Mouse (Mus musculus): ENCODE data around the gene Ppfibp2.

The Ppfibp2 gene

DNA sequence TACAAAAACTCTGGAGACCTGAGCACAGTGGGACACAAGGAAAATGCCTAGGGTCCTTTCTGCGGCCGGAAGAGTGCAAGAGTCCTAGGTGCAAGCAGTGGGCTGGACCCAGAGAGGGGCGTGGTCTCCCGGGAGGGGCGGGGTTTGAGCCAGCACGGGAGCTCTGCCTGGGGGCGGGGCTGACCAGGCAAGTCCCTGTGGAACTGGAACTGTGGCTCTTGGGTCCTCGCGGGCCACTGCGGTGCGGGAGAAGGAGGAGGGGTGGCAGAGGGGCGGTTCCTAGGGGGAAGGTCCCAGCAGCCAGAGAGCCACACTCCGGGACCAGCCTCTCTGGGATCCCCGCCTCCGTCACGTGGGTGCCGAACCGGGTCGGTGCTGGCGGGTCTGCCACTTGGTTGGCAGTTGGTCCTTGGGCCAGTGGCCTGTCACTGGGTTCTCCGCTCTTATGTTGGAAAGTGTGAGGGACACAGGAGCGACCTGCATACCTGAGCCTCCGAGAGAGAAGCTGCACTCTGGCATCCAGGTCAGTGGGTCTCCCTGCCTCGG, at the start of gene Ppfibp2:
Gene Ppfibp2, plus strand, starts transcription at position 351 of the 546 bp plus-strand sequence.
- peak; percentile 93 to 95 for DNase-seq (ENCODE audit: low spot score in 2 of 2)

DNA sequence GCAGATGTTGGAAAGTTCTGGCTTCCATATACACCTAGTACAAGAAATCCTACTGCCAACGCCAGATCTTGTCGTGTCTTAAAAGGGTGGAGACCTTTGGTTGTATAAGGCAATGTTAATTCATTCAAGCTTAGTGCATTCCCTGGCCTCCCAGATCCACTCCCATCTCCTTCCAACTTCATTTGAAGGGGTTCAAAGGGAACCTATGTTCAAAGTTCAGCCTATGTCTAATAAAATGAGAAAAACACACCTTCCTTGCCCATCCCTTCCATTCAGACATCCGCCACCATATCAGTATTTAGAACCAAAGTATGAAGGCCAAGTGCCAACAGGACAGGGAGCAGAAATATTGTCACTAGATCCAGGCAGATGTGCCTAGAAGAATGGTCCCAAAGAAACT, 47.1 kb upstream of the Ppfibp2 start:
- no peak for DNase-seq (ENCODE audit: low spot score in 2 of 2)

DNA sequence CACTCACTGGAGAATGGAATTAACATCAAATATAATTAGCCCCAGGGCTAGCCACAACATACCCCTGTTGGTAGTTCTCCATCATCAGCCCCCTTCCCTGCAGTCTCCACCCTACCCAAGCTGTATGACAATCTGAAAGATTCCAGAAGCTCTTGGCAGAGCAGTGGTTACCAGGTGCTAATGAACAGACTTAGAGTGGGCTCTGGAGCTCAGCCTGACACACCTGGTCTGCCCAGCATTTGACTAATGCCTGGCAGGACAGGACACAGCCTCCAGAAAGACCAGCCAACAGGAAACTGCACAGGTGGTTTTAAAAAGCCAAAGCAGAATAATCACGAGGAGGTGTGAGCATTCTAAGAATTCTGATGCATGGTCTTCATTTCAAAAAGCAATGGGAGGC, 41.5 kb upstream of the Ppfibp2 start:
- DNase-seq (ENCODE audit: low spot score in 2 of 2): no peak

DNA sequence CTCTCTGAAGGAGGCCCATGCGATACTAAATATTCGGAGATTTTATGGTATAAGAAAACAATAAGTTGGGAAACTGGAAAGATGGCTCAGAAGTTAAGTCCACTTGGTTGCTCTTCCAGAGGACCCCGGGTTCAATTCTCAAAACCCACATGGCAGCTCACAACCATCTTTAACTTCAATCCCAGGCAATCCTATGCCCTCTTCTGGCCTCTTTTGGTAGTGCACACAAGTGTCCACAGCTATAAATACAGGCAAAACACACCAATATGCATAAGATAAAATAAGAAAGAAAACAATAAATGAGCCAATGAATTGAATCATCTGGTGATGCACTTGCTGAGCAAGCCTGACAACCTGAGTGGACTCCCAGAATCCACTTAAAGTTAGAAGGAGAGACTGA, 39.1 kb upstream of the Ppfibp2 start:
- no peak for DNase-seq (ENCODE audit: low spot score in 2 of 2)

DNA sequence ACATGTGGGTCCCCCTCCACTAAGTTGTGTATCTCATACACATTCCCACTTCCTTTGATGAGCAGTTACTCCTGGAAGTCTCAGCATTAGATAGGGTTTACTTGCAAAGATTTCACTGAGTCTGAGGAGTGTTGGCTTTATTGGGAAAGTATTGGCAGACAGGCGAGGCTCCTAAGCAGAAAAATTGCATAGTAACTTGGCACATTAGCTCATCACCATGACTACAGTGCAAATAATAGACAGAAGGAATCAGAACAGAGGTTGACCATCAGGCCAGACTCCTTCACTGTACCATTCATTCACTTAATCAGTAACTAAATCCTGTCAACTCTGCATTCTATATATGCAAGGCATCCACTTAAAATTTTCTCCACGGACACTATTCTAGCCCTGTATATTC, 34.3 kb upstream of the Ppfibp2 start:
- DNase-seq (ENCODE audit: low spot score in 2 of 2): no peak

DNA sequence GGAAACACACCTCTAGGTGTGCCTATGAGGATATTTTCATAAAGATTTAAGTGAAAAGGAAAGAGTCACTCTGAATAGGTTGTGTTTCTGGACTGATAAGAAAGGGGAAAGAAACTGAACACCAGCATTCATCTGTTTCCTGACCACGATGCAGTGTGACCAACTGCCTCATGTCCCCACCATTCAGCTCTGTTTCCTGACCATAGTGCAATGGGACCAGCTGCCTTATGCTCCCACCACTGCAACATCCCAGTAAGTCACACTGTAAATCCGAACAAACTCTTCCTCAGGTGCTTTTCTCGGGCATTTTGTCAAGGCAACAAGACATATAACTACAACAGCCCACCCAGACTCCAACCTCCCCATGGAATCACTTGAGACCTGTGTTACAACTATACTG, 33.4 kb upstream of the Ppfibp2 start:
- DNase-seq (ENCODE audit: low spot score in 2 of 2): no peak

DNA sequence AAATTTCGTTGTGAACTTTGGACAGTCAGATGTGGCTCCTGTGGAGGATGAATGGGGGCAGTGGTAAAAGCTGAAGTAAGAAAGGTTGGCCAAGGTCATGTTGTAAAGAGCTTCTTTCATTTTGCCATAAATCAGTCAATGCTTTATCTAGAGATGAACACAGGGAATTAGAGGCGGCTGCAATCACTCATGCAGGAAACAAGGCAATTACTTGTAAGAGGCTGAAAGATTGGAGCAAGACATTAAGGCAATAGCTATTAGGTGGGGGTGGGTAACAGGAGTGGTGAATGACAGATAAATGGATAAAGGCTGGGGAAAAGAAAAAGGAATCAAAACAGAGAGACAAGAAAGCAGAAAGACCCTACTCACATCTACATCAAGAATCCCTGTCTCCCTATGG, 31.3 kb upstream of the Ppfibp2 start:
- DNase-seq (ENCODE audit: low spot score in 2 of 2): no peak

DNA sequence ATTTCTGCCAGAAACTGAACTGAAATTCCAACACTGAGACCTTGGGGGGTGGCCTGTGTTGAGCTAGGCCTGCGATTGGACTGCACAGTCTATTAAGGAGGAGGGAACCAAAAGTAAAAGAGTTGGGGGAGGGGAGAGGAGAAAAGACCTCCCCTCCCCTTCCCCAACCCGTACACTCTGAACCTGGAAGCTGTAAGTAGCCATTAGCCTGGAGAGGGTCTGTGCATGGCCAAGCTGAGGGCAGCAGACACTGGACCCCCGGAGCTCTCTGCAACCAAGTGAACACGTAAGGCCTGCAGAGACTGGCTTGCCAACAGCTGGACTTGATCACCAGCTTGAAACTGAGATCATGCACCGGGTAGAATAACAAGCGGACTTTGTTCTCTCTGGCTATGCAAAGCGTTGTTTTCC, 27.7 kb upstream of the Ppfibp2 start, which contains the start of gene Olfml1:
Gene Olfml1, plus strand, starts transcription at position 186 of the 411 bp plus-strand sequence.
- peak in 1 of 2 experiments; percentile 28 for DNase-seq (ENCODE audit: low spot score in 2 of 2)

DNA sequence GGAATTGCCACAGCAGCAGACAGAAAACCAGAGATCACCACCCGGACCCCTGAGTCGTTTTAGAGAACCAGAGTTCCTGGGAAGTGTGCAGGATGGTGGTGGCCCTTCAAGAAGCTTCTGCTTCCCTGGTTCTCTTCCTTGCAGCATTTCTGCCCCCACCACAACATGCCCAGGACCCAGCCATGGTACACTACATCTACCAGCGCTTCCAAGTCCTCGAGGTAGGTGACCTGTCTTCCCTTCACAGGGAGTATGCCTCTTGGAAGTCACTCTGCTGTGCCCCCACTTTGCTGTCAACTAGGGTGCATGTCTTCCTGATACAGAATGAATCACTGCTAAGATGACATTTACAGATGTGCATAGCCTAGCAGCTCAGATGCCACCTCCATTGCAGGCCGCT, 27.3 kb upstream of the Ppfibp2 start:
- no peak for DNase-seq (ENCODE audit: low spot score in 2 of 2)

DNA sequence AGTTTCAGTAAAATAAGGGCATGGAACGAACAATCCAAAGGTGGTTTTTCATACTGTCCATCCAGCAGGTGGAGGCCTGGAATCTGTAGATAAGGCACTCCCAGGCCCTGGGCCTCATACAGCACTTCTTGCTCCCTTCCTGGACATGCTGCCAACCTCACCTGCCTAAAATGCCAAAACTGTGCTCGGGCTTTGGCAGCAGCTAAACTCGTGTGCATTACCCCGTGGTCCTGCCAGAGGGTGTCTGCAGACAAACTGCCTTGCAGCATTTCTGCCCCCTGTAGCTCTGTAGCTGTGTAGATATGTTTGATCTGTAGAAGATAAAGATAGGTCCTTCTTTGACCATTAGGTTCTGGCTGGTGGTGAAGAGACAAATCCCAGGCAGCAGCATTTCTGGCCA, 26.0 kb upstream of the Ppfibp2 start:
- peak in 1 of 2 experiments; percentile 50 for DNase-seq (ENCODE audit: low spot score in 2 of 2)

DNA sequence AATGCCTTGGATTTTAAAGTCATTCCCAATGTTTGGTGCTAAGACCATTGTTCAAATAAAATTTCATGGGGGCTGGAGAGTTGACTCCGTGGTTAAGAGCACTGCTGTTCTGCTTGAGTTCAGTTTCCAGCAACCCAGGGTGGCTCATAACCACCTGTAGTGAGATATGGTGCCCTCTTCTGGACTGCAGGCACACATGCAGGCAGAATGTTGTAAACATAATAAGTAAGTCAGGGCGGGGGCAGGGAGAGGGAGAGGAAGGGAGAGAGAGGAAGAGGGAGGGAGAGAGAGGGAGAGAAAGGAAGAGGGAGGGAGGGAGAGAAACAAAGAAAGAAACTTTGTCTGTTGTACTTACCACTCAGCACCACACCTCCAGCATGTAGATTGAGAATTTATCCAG, 21.2 kb upstream of the Ppfibp2 start:
- no peak for DNase-seq (ENCODE audit: low spot score in 2 of 2)

DNA sequence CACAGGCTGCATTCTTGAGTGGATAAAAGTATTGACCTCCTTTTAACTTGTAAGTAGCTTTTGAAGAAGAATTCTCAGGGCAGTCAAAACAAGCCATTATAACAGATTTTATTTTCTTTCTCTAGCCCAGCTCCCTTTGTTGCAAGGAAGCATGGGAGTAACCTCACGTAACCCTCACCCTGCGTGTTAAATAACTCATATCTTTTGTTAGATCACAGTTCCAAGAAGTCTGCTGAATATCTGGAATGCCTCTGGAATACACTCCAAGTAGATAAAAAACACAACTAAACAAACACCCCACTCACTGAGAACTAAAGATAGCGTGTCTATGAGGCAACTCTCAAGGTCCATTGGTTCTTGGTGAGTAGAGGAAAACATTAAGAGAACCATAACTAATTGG, 20.7 kb upstream of the Ppfibp2 start:
- DNase-seq (ENCODE audit: low spot score in 2 of 2): no peak

DNA sequence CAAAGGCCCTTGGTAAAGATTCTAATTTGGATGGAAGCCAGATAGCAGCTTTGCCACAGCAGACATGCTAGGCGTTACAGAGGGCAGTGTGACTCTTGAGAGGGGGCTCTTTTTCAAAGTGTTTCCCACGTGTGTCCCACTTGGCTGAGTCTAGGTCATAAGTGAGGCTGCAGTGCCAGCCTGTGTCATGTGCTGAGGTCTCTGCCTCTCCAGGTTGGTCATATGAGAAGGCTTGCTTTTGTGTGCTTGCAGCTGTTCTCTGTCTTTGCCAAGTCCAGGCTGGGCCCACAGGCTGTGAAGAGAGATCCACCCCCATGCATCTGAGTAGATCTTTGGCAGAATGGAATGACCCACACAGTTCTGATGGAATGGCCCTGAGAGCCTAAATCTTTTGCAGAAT, 2.4 kb upstream of the Ppfibp2 start:
- no peak for DNase-seq (ENCODE audit: low spot score in 2 of 2)

DNA sequence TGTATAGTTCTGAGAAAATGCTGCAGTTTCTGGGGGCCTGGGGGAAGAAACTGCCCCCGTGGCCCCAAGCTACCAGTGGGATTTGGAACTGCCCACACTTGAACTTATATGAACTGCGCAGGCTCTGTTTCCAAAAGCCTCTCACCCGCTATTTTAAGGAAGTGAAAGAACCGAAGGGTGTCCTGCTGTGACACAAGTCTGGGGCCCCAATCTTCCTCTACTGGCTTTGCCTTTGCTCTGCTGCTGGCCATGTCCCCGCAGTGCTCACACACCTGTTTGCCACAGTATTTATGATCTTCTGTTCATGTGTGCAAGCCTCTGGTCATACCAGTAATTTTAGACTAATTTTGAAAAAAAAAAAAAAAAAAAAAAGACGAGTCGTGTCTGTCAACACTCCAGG, 1.1 kb upstream of the Ppfibp2 start:
- peak; percentile 46 to 68 for DNase-seq (ENCODE audit: low spot score in 2 of 2)

DNA sequence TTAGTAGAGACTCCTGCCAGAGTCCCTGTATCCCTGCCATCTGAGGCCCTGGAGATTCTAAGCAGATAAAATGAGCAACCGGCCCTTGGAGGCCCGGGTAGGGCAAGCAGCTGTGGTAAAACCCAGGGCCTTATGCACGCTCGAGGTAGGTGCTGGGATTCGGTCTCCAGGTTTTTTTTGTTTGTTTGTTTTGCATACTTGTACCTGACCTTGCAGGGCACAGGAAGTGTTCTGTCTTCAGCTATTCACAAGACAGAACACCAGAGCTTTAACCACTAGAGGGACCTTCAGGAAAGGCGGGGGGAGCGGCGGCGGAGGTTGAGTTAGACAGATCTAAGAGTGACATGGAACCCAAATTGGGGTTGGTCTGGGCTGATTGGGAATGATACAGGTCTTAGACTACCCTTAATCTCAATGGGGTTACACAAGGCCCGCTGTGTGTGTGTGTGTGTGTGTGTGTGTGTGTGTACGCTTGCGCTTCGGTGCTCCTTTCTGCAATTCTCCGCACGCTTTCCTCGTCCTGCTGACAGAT, 616 bp upstream of the Ppfibp2 start:
- peak; percentile 51 to 78 for DNase-seq (ENCODE audit: low spot score in 2 of 2)

DNA sequence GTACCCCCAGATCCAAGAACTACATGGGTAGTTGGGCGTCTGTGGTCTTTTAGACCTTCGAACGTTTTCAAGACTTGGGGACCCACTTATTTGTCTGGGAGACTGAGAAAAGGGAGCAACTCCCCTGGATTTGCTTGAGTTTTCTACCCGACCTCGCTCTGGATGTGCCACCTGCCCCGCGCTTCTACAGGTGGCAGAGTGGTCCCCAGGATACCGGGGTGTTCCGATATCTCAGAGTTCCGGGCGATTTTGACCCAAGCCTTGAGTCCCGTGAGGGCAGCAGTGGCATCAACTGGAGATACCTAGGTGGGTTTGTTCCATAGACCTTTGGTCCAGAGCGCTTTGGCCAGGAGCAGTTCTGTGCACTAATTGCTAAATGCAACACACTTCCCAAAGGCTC, 419 bp downstream of the Ppfibp2 start:
- DNase-seq (ENCODE audit: low spot score in 2 of 2): no peak

DNA sequence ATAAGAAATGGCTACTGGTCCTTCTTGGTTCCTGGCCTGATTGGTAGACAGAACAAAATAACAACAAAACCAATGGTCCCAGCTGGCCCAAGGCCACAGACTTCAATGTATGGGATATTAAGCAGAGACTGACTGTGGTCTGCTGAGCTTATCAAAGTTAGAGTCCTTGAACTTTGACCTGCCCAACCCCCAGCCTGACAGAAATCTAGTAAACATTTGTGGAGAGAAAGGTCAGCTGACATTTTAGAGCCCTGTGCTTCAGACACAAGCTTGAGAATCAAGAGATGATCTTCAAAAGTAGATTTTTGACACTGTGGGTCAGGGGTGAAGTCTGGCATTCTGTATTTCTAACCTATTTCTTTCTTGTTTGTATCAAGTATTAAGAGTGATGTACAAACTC, 1.7 kb downstream of the Ppfibp2 start:
- DNase-seq (ENCODE audit: low spot score in 2 of 2): no peak

DNA sequence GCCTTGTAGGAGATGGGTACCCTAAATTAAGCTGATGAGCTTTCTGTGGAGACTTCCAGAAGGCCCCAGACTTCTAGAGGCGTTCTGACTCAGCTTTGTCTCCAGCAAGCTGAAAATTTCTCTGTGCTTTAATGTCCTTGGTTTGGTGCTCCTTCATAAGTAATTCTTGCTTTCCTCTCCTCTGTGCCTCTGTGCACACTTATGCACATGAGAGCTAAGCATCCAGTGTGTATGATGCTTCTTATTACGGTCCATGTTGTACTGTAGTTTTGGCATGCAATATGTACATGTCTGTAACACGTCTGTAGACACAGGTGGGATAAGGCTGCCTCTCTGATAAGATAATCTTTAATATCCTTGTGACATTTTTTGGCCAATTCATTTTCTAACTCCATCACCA, 2.9 kb downstream of the Ppfibp2 start:
- no peak for DNase-seq (ENCODE audit: low spot score in 2 of 2)

DNA sequence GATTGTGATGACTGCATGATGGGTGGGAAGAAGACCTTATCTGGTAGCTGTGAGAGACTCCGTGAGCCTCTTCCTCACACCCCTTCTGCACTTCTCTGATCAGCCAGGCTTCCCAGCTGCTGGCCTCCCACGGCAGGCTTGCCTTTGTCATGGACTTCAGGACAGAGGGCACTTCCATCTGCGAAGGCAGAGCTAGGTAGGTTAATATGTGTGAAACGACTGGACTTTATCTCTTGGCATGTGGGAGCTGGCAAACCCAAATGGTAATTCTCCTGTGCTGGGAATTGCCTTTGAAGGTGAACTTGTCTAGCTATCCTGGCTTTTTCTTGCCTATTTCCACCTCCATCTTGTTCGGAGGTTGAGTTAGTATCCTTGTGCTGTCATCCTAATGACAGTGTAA, 5.6 kb downstream of the Ppfibp2 start:
- no peak for DNase-seq (ENCODE audit: low spot score in 2 of 2)

DNA sequence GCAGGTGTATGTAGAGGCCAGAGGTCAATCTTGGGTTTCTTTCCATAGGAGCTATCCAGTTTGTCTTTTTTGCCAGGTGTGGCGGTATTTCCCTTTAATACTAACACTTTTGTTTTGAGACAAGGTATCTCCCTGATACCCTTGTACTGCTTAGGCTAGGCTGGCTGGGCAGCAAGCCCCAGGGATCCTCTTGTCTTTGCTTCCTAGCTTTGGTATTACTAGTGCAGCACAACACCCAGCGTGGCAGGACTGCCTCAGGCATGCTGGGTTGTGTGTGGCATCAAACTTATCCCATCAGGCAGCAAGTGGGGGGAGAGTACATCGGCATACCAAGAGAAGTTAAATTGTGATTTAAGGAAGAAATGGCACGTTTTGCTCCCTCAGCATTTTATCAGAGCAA, 7.5 kb downstream of the Ppfibp2 start:
- DNase-seq (ENCODE audit: low spot score in 2 of 2): no peak

DNA sequence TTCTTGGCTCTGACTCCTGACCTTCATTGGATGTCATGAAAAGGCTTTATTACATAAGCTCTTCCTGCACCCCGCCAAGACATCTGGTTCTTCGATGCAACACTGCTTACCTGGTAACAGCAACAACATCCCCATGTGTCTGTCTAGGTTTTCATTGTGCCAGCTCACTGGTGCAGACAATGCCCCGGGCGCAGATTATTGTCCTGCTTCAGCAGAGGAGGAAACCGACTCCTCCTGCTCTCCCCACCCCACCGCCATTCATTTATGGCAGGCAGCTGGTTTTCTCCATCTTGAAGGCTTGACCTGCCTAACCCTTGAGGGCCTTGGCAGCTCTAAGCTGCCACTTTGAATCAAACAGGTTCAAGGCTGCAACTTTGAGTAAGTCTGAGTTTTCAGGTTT, 7.9 kb downstream of the Ppfibp2 start:
- DNase-seq (ENCODE audit: low spot score in 2 of 2): no peak

DNA sequence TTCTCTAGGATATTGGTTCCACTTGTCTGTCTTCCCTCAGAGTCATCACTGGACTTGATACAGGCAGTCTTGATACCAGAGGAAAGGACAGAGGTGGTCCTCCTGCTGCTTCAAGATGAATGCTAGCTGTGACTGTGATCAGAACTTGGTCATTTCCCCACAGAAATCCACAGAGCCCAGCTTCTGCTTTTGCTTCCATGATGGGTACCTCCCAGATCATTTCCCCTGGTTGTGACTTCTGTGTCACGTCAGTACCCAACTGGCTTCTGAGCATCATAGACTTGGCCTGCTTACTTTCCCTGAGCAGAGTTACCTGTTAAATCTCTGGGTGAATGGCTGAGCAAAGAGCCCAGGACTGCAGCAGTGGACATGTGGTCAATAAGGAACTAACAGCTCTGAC, 12.8 kb downstream of the Ppfibp2 start:
- DNase-seq (ENCODE audit: low spot score in 2 of 2): no peak

DNA sequence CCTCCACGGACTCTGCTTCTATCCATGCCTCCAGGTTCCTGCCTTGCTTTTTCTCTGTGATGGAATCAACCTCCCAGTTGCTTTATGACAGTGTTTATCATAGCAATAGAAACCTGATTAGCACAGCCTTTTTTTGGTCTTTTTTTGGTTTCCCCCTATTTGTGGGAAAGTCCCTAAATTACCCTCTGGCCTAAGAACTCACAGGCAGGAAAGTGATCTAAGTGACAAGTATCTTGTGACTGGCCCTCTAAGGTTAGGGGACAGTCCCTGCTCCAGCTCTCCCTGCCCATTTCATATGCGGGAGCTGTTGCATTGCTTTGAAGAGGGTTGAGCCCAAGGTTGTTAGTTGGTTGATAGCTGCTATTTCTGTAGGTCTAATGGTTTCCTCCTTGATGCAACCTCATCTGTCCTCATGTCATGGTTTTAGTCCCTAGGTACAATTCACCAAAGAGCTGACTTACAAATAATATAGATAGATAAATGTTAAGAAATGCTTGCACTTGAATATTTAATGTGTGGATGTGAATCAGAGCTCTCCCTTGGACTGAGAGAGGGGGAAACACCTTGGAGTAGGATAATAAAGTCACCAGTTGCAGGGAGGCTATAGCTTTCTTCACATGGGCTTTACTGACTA, 14.7 kb downstream of the Ppfibp2 start:
- DNase-seq (ENCODE audit: low spot score in 2 of 2): no peak

DNA sequence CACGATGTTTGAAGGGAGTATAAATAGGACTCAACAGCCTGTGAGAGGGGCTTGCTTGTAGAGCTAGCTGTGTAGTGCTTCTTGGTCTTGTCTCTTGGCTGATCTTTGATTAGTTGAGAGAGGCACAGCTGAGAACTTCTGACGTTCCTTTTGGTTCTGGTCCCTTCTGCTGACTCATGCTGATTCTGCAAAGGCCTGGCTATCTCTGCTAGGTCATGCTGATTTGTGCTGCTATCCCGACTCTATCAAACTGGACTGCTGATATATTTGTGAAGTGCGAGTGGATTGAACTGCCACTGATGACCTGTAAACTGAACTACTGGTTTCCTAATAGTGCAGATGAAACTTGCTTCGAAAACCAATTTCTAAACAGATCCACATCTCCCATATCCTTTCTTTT, 15.9 kb downstream of the Ppfibp2 start:
- DNase-seq (ENCODE audit: low spot score in 2 of 2): no peak
